Mouse (Mus musculus): Measurements from ENCODE around the gene Miox. TPM values are rescaled to one million over a fixed set of nuclear protein-coding genes. Genes with fewer than 3 reads are reported as not detected.

Miox gene
- polyA plus RNA-seq, 1 experiment from 2014 or later: not detected

Small RNA genes lying within 50 kb of the gene (microRNA-seq; reads per million reads assigned to microRNA genes)
- not detected for gene Mir6959

Other genes with a start within 250 kb of the Miox start
- 21.0 and 21.9 TPM in 2 replicates for gene Selenoo, start 245.3 kb upstream of the Miox start, polyA plus RNA-seq (2015; fragmentation: Nextera tagmentation; extraction: Ambion mirVana)
- gene Tubgcp6, start 211.3 kb upstream of the Miox start, polyA plus RNA-seq (2015; fragmentation: Nextera tagmentation; extraction: Ambion mirVana): 15.8 and 16.7 TPM in 2 replicates
- 23.9 and 26.7 TPM in 2 replicates for gene Hdac10, start 205.7 kb upstream of the Miox start, polyA plus RNA-seq (2015; fragmentation: Nextera tagmentation; extraction: Ambion mirVana)
- 6.7 and 7.0 TPM in 2 replicates for gene Mapk12, start 193.7 kb upstream of the Miox start, polyA plus RNA-seq (2015; fragmentation: Nextera tagmentation; extraction: Ambion mirVana)
- 35.8 and 40.2 TPM in 2 replicates for gene Mapk11, start 184.8 kb upstream of the Miox start, polyA plus RNA-seq (2015; fragmentation: Nextera tagmentation; extraction: Ambion mirVana)
- 89.8 and 94.5 TPM in 2 replicates for gene Plxnb2, start 153.6 kb upstream of the Miox start, polyA plus RNA-seq (2015; fragmentation: Nextera tagmentation; extraction: Ambion mirVana)
- gene Dennd6b, start 137.9 kb upstream of the Miox start, polyA plus RNA-seq (2015; fragmentation: Nextera tagmentation; extraction: Ambion mirVana): 68.9 and 71.8 TPM in 2 replicates
- 64.8 and 76.9 TPM in 2 replicates for gene Ppp6r2, start 122.8 kb upstream of the Miox start, polyA plus RNA-seq (2015; fragmentation: Nextera tagmentation; extraction: Ambion mirVana)
- 81.8 and 90.0 TPM in 2 replicates for gene Sbf1, start 19.1 kb upstream of the Miox start, polyA plus RNA-seq (2015; fragmentation: Nextera tagmentation; extraction: Ambion mirVana)
- not detected in 2 replicates for gene Adm2, start 11.7 kb upstream of the Miox start, polyA plus RNA-seq (2015; fragmentation: Nextera tagmentation; extraction: Ambion mirVana)
- 34.1 and 35.1 TPM in 2 replicates for gene Lmf2, start 21.3 kb downstream of the Miox start, polyA plus RNA-seq (2015; fragmentation: Nextera tagmentation; extraction: Ambion mirVana)
- gene Ncaph2, start 21.3 kb downstream of the Miox start, polyA plus RNA-seq (2015; fragmentation: Nextera tagmentation; extraction: Ambion mirVana): 101 and 117 TPM in 2 replicates
- gene Sco2, start 39.4 kb downstream of the Miox start, polyA plus RNA-seq (2015; fragmentation: Nextera tagmentation; extraction: Ambion mirVana): 10.9 and 11.3 TPM in 2 replicates
- gene Tymp, start 42.6 kb downstream of the Miox start, polyA plus RNA-seq (2015; fragmentation: Nextera tagmentation; extraction: Ambion mirVana): 2.0 and 2.2 TPM in 2 replicates
- 0.27 and 1.9 TPM in 2 replicates for gene Odf3b, start 44.9 kb downstream of the Miox start, polyA plus RNA-seq (2015; fragmentation: Nextera tagmentation; extraction: Ambion mirVana)
- not detected in 2 replicates for gene Klhdc7b, start 50.5 kb downstream of the Miox start, polyA plus RNA-seq (2015; fragmentation: Nextera tagmentation; extraction: Ambion mirVana)
- not detected in 2 replicates for gene Syce3, start 76.1 kb downstream of the Miox start, polyA plus RNA-seq (2015; fragmentation: Nextera tagmentation; extraction: Ambion mirVana)
- gene Cpt1b, start 91.5 kb downstream of the Miox start, polyA plus RNA-seq (2015; fragmentation: Nextera tagmentation; extraction: Ambion mirVana): 0.73 and 1.7 TPM in 2 replicates
- gene C730034F03Rik, start 95.2 kb downstream of the Miox start, polyA plus RNA-seq (2015; fragmentation: Nextera tagmentation; extraction: Ambion mirVana): 6.1 and 7.3 TPM in 2 replicates
- gene Gm44502, start 95.3 kb downstream of the Miox start, polyA plus RNA-seq (2015; fragmentation: Nextera tagmentation; extraction: Ambion mirVana): 0.17 TPM in 1 of 2 replicates, not detected in the other
- gene Chkb, start 95.5 kb downstream of the Miox start, polyA plus RNA-seq (2015; fragmentation: Nextera tagmentation; extraction: Ambion mirVana): 81.4 and 82.2 TPM in 2 replicates
- gene Mapk8ip2, start 119.5 kb downstream of the Miox start, polyA plus RNA-seq (2015; fragmentation: Nextera tagmentation; extraction: Ambion mirVana): 77.3 and 78.0 TPM in 2 replicates
- gene Arsa, start 143.0 kb downstream of the Miox start, polyA plus RNA-seq (2015; fragmentation: Nextera tagmentation; extraction: Ambion mirVana): 18.4 and 19.1 TPM in 2 replicates
- 6.5 and 8.0 TPM in 2 replicates for gene Shank3, start 165.2 kb downstream of the Miox start, polyA plus RNA-seq (2015; fragmentation: Nextera tagmentation; extraction: Ambion mirVana)
- 0.48 and 1.5 TPM in 2 replicates for gene Acr, start 233.9 kb downstream of the Miox start, polyA plus RNA-seq (2015; fragmentation: Nextera tagmentation; extraction: Ambion mirVana)